Mouse (Mus musculus) small intestine, adult 2 months (tissue): ENCODE data around the gene Fgf18.

Experiments
- CTCF ChIP-seq: fragments of 200-500 bp; IDR thresholded peaks from 2 replicates; pipeline ENCODE4 v1.5.1; 2012; ENCODE audit warnings: low read depth, mild to moderate bottlenecking, control low read depth, inconsistent platforms, low read length, moderate library complexity, mixed read lengths; ENCODE audit not compliant: insufficient replicate concordance, insufficient read length; ENCODE audit errors: extremely low read depth
- POLR2A ChIP-seq: fragments of 200-500 bp; IDR thresholded peaks from 2 replicates; pipeline ENCODE4 v1.6.1; 2012; ENCODE audit warnings: low read depth, mild to moderate bottlenecking, control low read depth, inconsistent platforms, low read length, moderate library complexity

- TF ChIP-seq CTCF = no peak
- no peak for TF ChIP-seq POLR2A
These were observed 4.6 kb upstream of the Fgf18 start for GRCm38 (mm10) chr11:33151780-33152145.
